Mouse (Mus musculus) MEL (cell line): ENCODE measurements at regions not wholly inside any gene's neighbourhood (a gene's known extent, or its start where the extent isn't known, plus 50 kb on each side); places are given as distances from the start of the nearest gene placed in this dataset.

Source experiments
- CTCF ChIP-seq, 3 experiments: IDR thresholded peaks in 2 of 3; conservative IDR thresholded peaks in 1 of 3; 2 replicates each; pipeline ENCODE4 v1.5.1; 2011 to 2012; ENCODE audit warnings: low read length in 3 of 3, low read depth in 2 of 3, mild to moderate bottlenecking in 2 of 3, improper control_type of control experiment in 1 of 3, inconsistent platforms in 1 of 3, mixed read lengths in 1 of 3, moderate library complexity in 1 of 3; ENCODE audit not compliant: control insufficient read depth in 1 of 3, insufficient read depth in 1 of 3, poor library complexity in 1 of 3, severe bottlenecking in 1 of 3
- ELF1 ChIP-seq: IDR thresholded peaks from 2 replicates; pipeline ENCODE4 v1.6.1; 2014; ENCODE audit warnings: low read depth, mild to moderate bottlenecking, inconsistent platforms, low read length, improper control_type of control experiment, moderate library complexity
- EP300 ChIP-seq, 2 experiments: IDR thresholded peaks; 2 replicates each; pipeline ENCODE4 v1.6.1; 2011; ENCODE audit warnings: improper control_type of control experiment in 2 of 2, low read length in 2 of 2, low read depth in 1 of 2, mild to moderate bottlenecking in 1 of 2
- KAT2A ChIP-seq: conservative IDR thresholded peaks from 2 replicates; pipeline ENCODE4 v1.6.1; 2012; ENCODE audit warnings: low read depth, low read length, improper control_type of control experiment, inconsistent platforms
- MAFK ChIP-seq: IDR thresholded peaks from 2 replicates; pipeline ENCODE4 v1.6.1; 2011; ENCODE audit warnings: low read depth, mild to moderate bottlenecking, low read length, improper control_type of control experiment, borderline replicate concordance
- MAZ ChIP-seq: IDR thresholded peaks from 2 replicates; pipeline ENCODE4 v1.6.1; 2012; ENCODE audit warnings: low read depth, mild to moderate bottlenecking, inconsistent platforms, low read length, improper control_type of control experiment
- POLR2A ChIP-seq, 2 experiments: IDR thresholded peaks; 2 replicates each; pipeline ENCODE4 v1.6.1; 2011 to 2012; ENCODE audit warnings: low read length in 2 of 2, mild to moderate bottlenecking in 2 of 2, control low read depth in 1 of 2, improper control_type of control experiment in 1 of 2, low read depth in 1 of 2, moderate library complexity in 1 of 2; ENCODE audit not compliant: control insufficient read depth in 1 of 2, insufficient read depth in 1 of 2, poor library complexity in 1 of 2
- RAD21 ChIP-seq: IDR thresholded peaks from 2 replicates; pipeline ENCODE4 v1.6.1; 2011; ENCODE audit warnings: mild to moderate bottlenecking, low read depth, low read length, improper control_type of control experiment
- SMC3 ChIP-seq: IDR thresholded peaks from 2 replicates; pipeline ENCODE4 v1.6.1; 2011; ENCODE audit warnings: low read depth, low read length, improper control_type of control experiment
- TAL1 ChIP-seq: IDR thresholded peaks from 2 replicates; pipeline ENCODE4 v1.6.1; 2012; ENCODE audit warnings: mild to moderate bottlenecking, inconsistent platforms, low read length, moderate library complexity, mixed read lengths
- USF1 ChIP-seq: IDR thresholded peaks from 2 replicates; pipeline ENCODE4 v1.6.1; 2014; ENCODE audit warnings: low read depth, mild to moderate bottlenecking, inconsistent platforms, low read length, improper control_type of control experiment, moderate library complexity
- USF2 ChIP-seq, 2 experiments: IDR thresholded peaks; 2 replicates each; pipeline ENCODE4 v1.6.1; 2011 to 2012; ENCODE audit warnings: improper control_type of control experiment in 2 of 2, low read length in 2 of 2, borderline replicate concordance in 1 of 2, inconsistent platforms in 1 of 2, low read depth in 1 of 2, mild to moderate bottlenecking in 1 of 2; ENCODE audit not compliant: insufficient read depth in 1 of 2
- ZC3H11A ChIP-seq: IDR thresholded peaks from 2 replicates; pipeline ENCODE4 v1.6.1; 2012; ENCODE audit warnings: low read depth, mild to moderate bottlenecking, inconsistent platforms, low read length, improper control_type of control experiment

- TF ChIP-seq POLR2A (IDR thresholded peaks at IDR 0.05; ENCODE audit: control insufficient read depth in 1 of 2, insufficient read depth in 1 of 2, low read depth in 1 of 2, low read length in 2 of 2, poor library complexity in 1 of 2) (no peak), ELF1 (no peak), SMC3 (no peak), ZC3H11A (no peak), USF1 (no peak), TAL1 (no peak), CTCF (IDR thresholded peaks at IDR 0.05 in 2 of 3, conservative IDR thresholded peaks at IDR 0.05 in 1 of 3; ENCODE audit: control insufficient read depth in 1 of 3, insufficient read depth in 1 of 3, low read depth in 2 of 3, low read length in 3 of 3, poor library complexity in 1 of 3, severe bottlenecking in 1 of 3) (no peak), EP300 (IDR thresholded peaks at IDR 0.05; ENCODE audit: low read depth in 1 of 2, low read length in 2 of 2) (no peak), MAFK (no peak), MAZ (no peak), KAT2A (no peak), RAD21 (no peak), USF2 (IDR thresholded peaks at IDR 0.05; ENCODE audit: borderline replicate concordance in 1 of 2, insufficient read depth in 1 of 2, low read depth in 1 of 2, low read length in 2 of 2) (no peak)
These were observed 398.9 kb downstream of the Vps13c start for GRCm38 (mm10) chr9:68239121-68239520.
